Mouse (Mus musculus): ENCODE measurements around the gene Gdf10. TPM values are rescaled to one million over a fixed set of nuclear protein-coding genes. Genes with fewer than 3 reads are reported as not detected.

Gdf10 gene
- polyA plus RNA-seq, 1 experiment from 2014 or later: 4.3 TPM

- H3K4me1 ChIP-seq: no peaks in the 10 kb centered on the region
- WGBS: 80% methylated on average over 1 of the region's 1 CpGs
- ATAC-seq (replicated peaks): no peak
These were observed 20.2 kb upstream of the Gdf10 start for GRCm38 (mm10) chr14:33903199-33903598.

DNA sequence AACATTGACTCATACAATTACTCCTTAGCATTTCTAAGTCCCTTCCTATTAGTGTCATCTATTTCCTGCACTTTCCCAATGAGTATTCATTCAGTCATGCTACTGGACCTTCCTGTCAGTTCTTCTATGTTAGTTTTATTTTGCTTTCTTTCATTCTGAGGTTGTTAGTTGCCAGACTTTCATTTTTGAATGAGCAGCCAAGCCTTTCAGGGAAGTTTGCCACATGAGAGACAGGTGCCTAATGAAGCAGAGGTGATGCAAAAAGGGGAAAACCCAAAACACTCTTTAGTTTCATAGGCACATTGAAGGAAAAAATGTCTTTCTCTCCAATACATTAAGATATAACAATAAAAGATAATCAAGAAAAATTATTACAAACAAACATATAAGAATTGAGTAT lies 18.5 kb upstream of the Gdf10 start:
- Histone ChIP-seq H3K27ac (no peak overlapping the region), H3K36me3 (replicated peaks) (no peaks in the 10 kb centered on the region)
- no peak for ATAC-seq (replicated peaks)

More at GRCm38 (mm10) chr14:33903199-33903598, 20.2 kb upstream of the Gdf10 start:
- no peak overlapping the region for H3K4me3 ChIP-seq
- no peak overlapping the region for H3K9ac ChIP-seq
- H3K27ac ChIP-seq: no peak overlapping the region
- H3K27me3 ChIP-seq (replicated peaks): no peaks in the 10 kb centered on the region; the same call in 1 of the 2 replicates
- no peaks in the 10 kb centered on the region for H3K9me3 ChIP-seq
- H3K4me2 ChIP-seq: no peak overlapping the region
- no peaks in the 10 kb centered on the region for H3K36me3 ChIP-seq (replicated peaks)

DNA sequence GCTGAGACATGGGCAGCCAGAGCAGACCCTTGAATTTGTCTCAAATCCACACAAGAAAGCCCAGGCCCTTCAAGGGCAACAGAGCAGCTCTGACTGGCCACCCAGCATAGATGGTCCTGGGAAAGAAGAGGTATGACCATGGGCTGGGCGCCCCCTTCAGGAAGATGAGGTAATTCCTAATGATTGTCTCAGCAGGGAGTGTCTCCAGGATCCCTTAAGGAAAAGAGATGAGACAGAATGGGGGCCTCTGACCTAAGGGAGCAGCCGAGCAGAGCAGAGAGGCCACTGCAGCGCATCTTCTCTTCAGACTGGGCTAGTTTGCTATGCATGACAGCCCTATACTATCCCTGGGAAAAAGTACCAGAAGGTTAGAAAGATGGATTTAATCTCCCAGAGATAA lies 9.7 kb upstream of the Gdf10 start:
- H3K9ac ChIP-seq: no peak overlapping the region
- H3K4me2 ChIP-seq: no peak overlapping the region
- no peaks in the 10 kb centered on the region for H3K36me3 ChIP-seq (replicated peaks)
- no peak overlapping the region for H3K27ac ChIP-seq
- no peaks in the 10 kb centered on the region for H3K4me1 ChIP-seq
- 36% methylated on average over 3 of the region's 3 CpGs for WGBS
- no peaks in the 10 kb centered on the region for H3K27me3 ChIP-seq (replicated peaks)
- no peaks in the 10 kb centered on the region for H3K9me3 ChIP-seq
- H3K4me3 ChIP-seq: no peak overlapping the region
- no peak for ATAC-seq (replicated peaks)

More for the DNA sequence above, 18.5 kb upstream of the Gdf10 start:
- Histone ChIP-seq H3K9ac (no peak overlapping the region), H3K27me3 (replicated peaks) (no peaks in the 10 kb centered on the region), H3K4me3 (no peak overlapping the region), H3K9me3 (no peaks in the 10 kb centered on the region), H3K4me1 (no peaks in the 10 kb centered on the region), H3K4me2 (no peak overlapping the region)

DNA sequence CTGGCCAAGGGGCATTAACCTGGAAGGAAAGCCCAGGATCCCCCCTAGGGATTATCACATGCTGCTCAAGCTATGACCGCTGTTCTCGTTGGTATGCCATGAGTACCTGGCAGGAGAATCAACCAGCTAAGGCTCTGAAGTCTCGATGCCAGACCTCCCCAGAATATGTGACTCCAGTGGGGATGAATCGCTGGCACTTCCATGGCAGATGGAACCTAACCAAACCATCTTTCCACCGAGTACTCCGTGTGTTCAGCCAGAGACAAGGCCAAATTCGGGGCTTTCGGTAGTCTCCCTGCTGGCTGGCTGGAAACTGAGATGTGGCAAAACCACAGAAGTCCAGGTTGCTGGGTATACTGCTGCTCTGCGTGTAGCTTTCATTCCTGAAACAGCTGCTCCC lies 9.2 kb upstream of the Gdf10 start:
- Histone ChIP-seq H3K27ac (no peak overlapping the region), H3K4me1 (no peaks in the 10 kb centered on the region), H3K4me3 (no peak overlapping the region), H3K9me3 (no peaks in the 10 kb centered on the region), H3K27me3 (replicated peaks) (no peaks in the 10 kb centered on the region; the same call in 1 of the 2 replicates), H3K36me3 (replicated peaks) (no peaks in the 10 kb centered on the region), H3K4me2 (no peak overlapping the region), H3K9ac (no peak overlapping the region)
- WGBS: 85% methylated on average over 9 of the region's 9 CpGs
- ATAC-seq (replicated peaks): no peak

DNA sequence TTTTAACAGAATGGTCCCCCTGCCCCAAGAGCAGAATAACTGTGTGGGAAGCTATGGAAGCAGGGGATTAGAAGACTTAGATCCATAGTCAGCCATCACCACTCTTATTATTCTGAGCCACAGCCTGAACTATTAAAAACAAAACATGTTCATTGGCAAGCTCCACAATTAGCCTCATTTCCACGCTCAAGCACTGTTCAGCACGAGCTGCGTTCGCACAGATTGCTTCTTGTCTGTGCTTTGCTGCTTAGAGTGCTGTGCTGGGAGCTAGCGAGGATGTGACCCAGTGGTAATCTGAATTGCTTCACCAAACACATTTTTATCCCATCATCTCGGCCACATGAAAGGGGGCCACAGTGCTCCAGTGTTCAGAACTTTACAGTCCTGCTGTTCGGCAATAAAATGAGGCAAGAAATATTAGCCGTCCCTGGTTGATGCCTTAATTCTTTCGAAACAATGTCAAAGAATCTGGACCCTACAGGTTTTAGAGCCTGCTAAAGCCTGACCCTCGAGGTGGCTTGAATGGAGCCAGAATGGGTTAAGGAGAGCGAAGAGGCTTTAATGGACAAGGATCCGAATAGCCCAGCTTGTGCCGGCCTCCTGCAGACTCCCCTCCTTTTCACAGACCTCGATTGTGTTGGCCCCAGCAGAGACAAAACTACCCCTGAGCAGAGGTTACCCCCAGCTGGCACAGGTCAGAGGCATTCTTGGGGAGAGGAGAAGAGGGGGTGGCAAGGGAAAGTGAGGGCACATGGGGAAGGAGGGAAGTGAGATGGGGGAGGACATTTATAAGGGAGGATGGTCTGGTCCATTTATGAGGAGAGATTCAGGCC lies 2.4 kb upstream of the Gdf10 start:
- peak overlapping the region; percentile 17; the same call in 1 of the 2 replicates for H3K4me2 ChIP-seq
- WGBS: 6% methylated on average over 14 of the region's 14 CpGs
- ATAC-seq (replicated peaks): 0 out of 2 replicates have a peak, but pooled peaks have one; percentile 26

GRCm38 (mm10) chr14:33922771-33923167 lies 618 bp upstream of the Gdf10 start:
- H3K27me3 ChIP-seq (replicated peaks): peaks cover 27% of the 10 kb centered on the region

More for the DNA sequence above, 2.4 kb upstream of the Gdf10 start:
- Histone ChIP-seq H3K27ac (no peak overlapping the region), H3K27me3 (replicated peaks) (peaks cover 27% of the 10 kb centered on the region), H3K4me1 (peaks cover 23% of the 10 kb centered on the region), H3K9ac (no peak overlapping the region), H3K9me3 (no peaks in the 10 kb centered on the region), H3K36me3 (replicated peaks) (no peaks in the 10 kb centered on the region), H3K4me3 (no peak overlapping the region)

DNA sequence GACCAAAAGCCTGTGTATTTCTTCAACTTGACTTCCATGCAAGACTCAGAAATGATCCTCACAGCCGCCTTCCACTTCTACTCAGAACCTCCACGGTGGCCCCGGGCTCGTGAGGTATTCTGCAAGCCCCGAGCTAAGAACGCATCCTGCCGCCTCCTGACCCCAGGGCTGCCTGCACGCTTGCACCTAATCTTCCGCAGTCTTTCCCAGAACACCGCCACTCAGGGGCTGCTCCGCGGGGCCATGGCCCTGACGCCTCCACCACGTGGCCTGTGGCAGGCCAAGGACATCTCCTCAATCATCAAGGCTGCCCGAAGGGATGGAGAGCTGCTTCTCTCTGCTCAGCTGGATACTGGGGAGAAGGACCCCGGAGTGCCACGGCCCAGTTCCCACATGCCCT lies 8.5 kb downstream of the Gdf10 start:
- 72% methylated on average over 17 of the region's 17 CpGs for WGBS
- no peak overlapping the region for H3K4me2 ChIP-seq
- H3K9me3 ChIP-seq: no peaks in the 10 kb centered on the region
- no peak overlapping the region for H3K27ac ChIP-seq
- ATAC-seq (replicated peaks): no peak
- H3K4me1 ChIP-seq: no peaks in the 10 kb centered on the region
- no peak overlapping the region for H3K4me3 ChIP-seq
- H3K36me3 ChIP-seq (replicated peaks): no peaks in the 10 kb centered on the region
- no peak overlapping the region for H3K9ac ChIP-seq
- no peaks in the 10 kb centered on the region; the same call in 1 of the 2 replicates for H3K27me3 ChIP-seq (replicated peaks)

More at GRCm38 (mm10) chr14:33922771-33923167, 618 bp upstream of the Gdf10 start:
- peaks cover 23% of the 10 kb centered on the region for H3K4me1 ChIP-seq
- H3K4me3 ChIP-seq: peak overlapping the region; percentile 58
- H3K27ac ChIP-seq: no peak overlapping the region
- no peaks in the 10 kb centered on the region for H3K36me3 ChIP-seq (replicated peaks)
- H3K9ac ChIP-seq: peak overlapping the region; percentile 49
- H3K4me2 ChIP-seq: peak overlapping the region; percentile 97
- 7% methylated on average over 8 of the region's 8 CpGs for whole genome bisulfite sequencing
- ATAC-seq (replicated peaks): no peak
- no peaks in the 10 kb centered on the region for H3K9me3 ChIP-seq

DNA sequence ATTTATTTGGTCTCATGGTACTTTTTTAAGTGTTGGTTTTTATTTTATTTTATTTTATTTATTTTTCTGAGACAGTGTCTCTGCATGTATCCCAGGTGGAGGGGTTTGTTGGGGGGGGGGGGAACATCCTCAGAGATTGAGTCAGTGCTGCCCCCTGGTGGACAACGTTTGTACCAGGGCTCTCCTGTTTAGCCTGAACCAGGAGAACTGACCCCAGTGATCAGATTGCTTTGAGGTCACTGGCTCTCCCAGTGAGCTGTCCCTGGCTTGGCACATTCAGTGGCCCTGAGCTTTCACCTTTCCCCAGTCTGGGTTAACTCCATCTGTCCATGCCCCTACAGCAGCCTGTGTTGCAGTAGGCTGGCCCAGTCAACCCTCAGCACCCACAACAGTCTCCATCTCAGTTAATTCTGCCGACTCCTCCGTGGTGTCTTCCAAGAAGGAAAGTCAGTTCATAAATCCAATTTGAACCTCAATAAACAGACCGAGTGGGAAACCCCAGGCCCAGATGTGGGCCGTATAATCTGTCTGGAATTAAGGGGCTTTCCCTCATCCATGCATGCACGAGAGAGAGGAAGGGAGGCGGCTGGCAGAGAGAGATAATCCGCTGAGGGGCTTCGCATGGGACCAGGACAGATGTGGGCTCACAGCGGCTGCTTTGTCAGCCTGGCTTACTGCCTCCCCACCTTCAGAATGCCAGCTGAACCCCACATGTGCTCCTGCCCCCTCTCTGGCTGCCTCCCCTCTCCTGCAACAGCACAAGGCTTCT lies 9.7 kb downstream of the Gdf10 start:
- no peaks in the 10 kb centered on the region for H3K36me3 ChIP-seq (replicated peaks)
- no peak overlapping the region for H3K9ac ChIP-seq
- H3K27me3 ChIP-seq (replicated peaks): no peaks in the 10 kb centered on the region; the same call in 1 of the 2 replicates
- 0 out of 2 replicates have a peak, but pooled peaks have one; percentile 49 for ATAC-seq (replicated peaks)
- no peak overlapping the region for H3K27ac ChIP-seq
- WGBS: 53% methylated on average over 10 of the region's 10 CpGs
- no peaks in the 10 kb centered on the region for H3K4me1 ChIP-seq
- no peak overlapping the region for H3K4me3 ChIP-seq
- no peaks in the 10 kb centered on the region for H3K9me3 ChIP-seq
- H3K4me2 ChIP-seq: no peak overlapping the region

DNA sequence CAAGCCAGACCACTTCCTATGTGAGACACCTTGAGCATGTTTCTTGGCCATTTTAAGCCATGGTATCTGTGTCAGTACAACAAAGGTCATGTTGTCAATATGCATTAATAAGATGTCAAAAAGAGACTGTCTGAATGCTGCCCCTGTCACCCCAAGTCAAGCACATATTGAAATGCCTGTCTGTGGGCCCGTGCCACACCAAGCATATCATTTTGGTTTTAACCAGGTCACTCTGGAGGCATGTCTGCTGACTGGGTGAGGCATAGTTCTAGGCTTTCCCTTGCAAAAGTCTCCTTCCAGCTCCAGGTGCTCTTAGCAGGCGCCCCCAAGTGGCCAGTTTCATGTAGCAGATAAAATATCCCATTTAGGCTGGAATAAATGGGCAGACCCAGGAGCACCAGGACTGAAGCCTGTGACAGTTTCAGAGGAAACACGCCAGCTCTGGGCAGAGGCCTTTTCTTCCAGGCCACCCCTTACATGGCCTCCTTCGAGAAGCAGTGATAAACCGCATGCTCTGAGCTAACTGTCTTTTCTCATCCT lies 10.5 kb downstream of the Gdf10 start:
- ATAC-seq (replicated peaks): peak; percentile 43; the same call in 1 of the 2 replicates
- H3K36me3 ChIP-seq (replicated peaks): no peaks in the 10 kb centered on the region
- H3K4me2 ChIP-seq: no peak overlapping the region
- H3K9me3 ChIP-seq: no peaks in the 10 kb centered on the region
- H3K27me3 ChIP-seq (replicated peaks): no peaks in the 10 kb centered on the region; the same call in 1 of the 2 replicates
- H3K27ac ChIP-seq: no peak overlapping the region
- H3K9ac ChIP-seq: no peak overlapping the region
- no peak overlapping the region for H3K4me3 ChIP-seq
- no peaks in the 10 kb centered on the region for H3K4me1 ChIP-seq
- 40% methylated on average over 5 of the region's 5 CpGs for WGBS

DNA sequence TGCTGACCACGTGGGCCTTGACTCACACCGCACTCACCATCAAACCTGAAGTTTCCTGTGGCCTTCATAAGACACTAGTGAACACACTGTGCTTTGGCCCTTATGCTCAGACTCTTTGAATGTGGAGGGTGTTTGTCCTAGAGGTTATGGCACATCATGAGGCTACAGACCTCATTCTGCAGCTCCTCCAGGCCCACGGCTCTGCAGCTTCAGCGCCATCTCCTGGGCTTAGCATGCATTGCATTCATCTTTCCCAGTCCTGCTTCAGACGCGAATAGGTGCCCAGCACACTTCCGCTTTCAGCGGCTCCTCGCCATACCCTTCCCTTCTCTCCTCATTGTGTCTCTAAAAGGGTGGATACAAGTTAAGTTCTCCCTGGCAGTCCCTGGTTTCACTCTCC lies 15.7 kb downstream of the Gdf10 start:
- Histone ChIP-seq H3K27me3 (replicated peaks) (no peaks in the 10 kb centered on the region), H3K27ac (no peak overlapping the region), H3K9me3 (no peaks in the 10 kb centered on the region), H3K4me2 (peak overlapping the region; percentile 11; the same call in 1 of the 2 replicates), H3K9ac (no peak overlapping the region), H3K4me3 (no peak overlapping the region), H3K4me1 (no peaks in the 10 kb centered on the region), H3K36me3 (replicated peaks) (no peaks in the 10 kb centered on the region)
- peak; percentile 43 for ATAC-seq (replicated peaks)
- 33% methylated on average over 9 of the region's 9 CpGs for WGBS

- Histone ChIP-seq H3K4me3 (no peak within 1 kb of the TSS), H3K36me3 (replicated peaks) (no peaks in the 10 kb centered on the region)
- 80% methylated on average over 8 of the region's 8 CpGs for WGBS
These were observed 17.4 kb downstream of the Gdf10 start, which contains the start of gene Gdf2 for GRCm38 (mm10) chr14:33940739-33941138. Gdf2 (plus strand) TSS chr14:33941039.

GRCm38 (mm10) chr14:33942222-33942621 lies 18.8 kb downstream of the Gdf10 start:
- Histone ChIP-seq H3K9ac (no peak overlapping the region), H3K4me3 (no peak overlapping the region), H3K36me3 (replicated peaks) (no peaks in the 10 kb centered on the region), H3K27ac (no peak overlapping the region), H3K27me3 (replicated peaks) (no peaks in the 10 kb centered on the region), H3K9me3 (no peaks in the 10 kb centered on the region), H3K4me1 (no peaks in the 10 kb centered on the region), H3K4me2 (no peak overlapping the region)
- WGBS: 84% methylated on average over 5 of the region's 5 CpGs
- ATAC-seq (replicated peaks): no peak

More at GRCm38 (mm10) chr14:33940739-33941138, 17.4 kb downstream of the Gdf10 start, which contains the start of gene Gdf2:
- no peak within 1 kb of the TSS for H3K27ac ChIP-seq
- no peak within 1 kb of the TSS for H3K4me2 ChIP-seq
- no peaks in the 10 kb centered on the region for H3K4me1 ChIP-seq
- no peak within 1 kb of the TSS for H3K9ac ChIP-seq
- no peaks in the 10 kb centered on the region for H3K27me3 ChIP-seq (replicated peaks)
- ATAC-seq (replicated peaks): no peak
- H3K9me3 ChIP-seq: no peaks in the 10 kb centered on the region
